Mouse (Mus musculus): ENCODE data around the gene Bak1. TPM values are rescaled to one million over a fixed set of nuclear protein-coding genes. Genes with fewer than 3 reads are reported as not detected.
A peak's percentile ranks its signal among the peaks of the same experiment; 100 is the strongest.

Gene Bak1
- polyA plus RNA-seq, 1 experiment: 14.3 TPM

DNA sequence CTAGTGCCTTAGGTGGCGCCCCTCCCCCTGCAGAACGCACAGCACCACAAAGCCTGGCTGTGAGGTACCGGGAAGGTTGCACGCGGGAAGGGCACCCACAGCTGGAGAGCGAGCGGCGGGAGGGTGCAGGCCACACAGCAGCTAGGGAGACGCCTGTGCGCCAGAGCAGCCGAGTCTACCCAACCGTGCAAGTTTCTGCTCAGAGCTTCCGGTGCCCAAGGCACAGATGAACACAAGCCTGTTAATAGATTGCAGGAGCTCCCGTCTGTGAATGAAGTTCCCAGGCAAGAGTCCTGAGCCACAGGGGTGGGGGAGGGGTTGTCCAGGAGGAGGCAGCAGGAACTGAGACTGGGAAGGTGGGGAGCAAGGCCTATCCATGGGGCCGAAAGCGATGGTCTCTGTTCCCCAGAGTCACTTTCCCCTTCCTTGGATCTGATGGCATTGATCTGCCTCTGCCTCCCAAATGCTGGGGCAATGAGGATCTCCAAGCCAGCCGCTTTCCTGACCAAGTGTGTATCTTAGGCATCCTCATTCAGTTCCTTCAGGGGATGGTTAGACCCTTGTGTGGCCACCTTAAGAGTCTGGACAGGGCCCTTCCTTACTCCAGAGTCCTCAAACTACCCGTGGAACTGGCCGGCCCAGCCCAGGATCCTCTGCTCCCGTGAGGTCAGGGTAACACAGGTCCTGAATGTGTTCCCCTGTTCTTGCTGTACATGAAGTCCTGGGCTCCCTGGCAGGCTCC, 11.7 kb upstream of the Bak1 start:
- Histone ChIP-seq H3K4me1 (ENCODE audit: control insufficient read depth, insufficient read depth, low read length) (peaks cover 35% of the 10 kb centered on the region), H3K27me3 (ENCODE audit: control insufficient read depth, insufficient read depth, low read length) (no peaks in the 10 kb centered on the region), H3K4me3 (ENCODE audit: control insufficient read depth, low read depth, low read length) (no peak overlapping the region), H3K27ac (ENCODE audit: control insufficient read depth, insufficient read depth, low read depth, low read length) (no peak overlapping the region), H3K36me3 (ENCODE audit: control insufficient read depth, insufficient read depth, low read length) (no peaks in the 10 kb centered on the region)
- TF ChIP-seq CTCF (IDR thresholded peaks at IDR 0.05; ENCODE audit: control insufficient read depth, insufficient read depth, insufficient replicate concordance, low read depth, low read length): no peak
- no peak for TF ChIP-seq POLR2A (IDR thresholded peaks at IDR 0.05; ENCODE audit: control insufficient read depth, low read depth, low read length)

DNA sequence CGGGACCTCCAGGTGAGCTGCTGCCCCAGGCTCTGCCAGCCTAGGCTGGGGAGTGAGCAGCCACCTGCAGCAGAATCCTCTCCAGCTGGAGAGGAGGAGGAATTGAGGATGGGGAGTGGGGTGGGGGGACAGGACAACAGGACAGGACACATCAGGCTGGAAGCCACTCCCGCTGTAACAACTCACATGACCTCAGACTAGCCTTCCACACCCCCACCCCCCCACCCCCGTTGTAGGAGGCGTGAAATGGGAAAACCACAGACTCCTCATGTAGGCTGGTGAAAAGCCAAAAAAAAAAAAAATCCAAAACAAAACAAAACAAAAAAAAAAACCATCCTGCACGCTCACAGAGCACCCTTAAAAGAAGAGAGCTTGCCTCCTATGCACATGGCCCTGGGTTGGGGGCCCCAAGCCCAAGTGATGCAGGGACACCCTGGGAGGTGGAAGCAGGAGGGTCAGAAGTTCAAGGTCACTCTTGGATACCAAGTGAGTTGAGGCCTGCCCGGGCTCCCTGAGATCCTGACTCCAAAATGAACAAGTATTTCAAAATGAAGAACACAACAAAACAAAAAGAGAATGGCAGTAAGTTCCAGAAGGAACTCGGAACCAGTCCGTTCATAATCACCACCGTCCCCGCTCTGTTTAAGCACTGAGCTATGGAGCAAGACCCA, 10.8 kb upstream of the Bak1 start:
- peaks cover 35% of the 10 kb centered on the region for H3K4me1 ChIP-seq (ENCODE audit: control insufficient read depth, insufficient read depth, low read length)
- no peaks in the 10 kb centered on the region for H3K36me3 ChIP-seq (ENCODE audit: control insufficient read depth, insufficient read depth, low read length)
- TF ChIP-seq CTCF (IDR thresholded peaks at IDR 0.05; ENCODE audit: control insufficient read depth, insufficient read depth, insufficient replicate concordance, low read depth, low read length) (no peak), POLR2A (IDR thresholded peaks at IDR 0.05; ENCODE audit: control insufficient read depth, low read depth, low read length) (no peak)
- H3K27me3 ChIP-seq (ENCODE audit: control insufficient read depth, insufficient read depth, low read length): no peaks in the 10 kb centered on the region
- H3K27ac ChIP-seq (ENCODE audit: control insufficient read depth, insufficient read depth, low read depth, low read length): no peak overlapping the region
- no peak overlapping the region for H3K4me3 ChIP-seq (ENCODE audit: control insufficient read depth, low read depth, low read length)

DNA sequence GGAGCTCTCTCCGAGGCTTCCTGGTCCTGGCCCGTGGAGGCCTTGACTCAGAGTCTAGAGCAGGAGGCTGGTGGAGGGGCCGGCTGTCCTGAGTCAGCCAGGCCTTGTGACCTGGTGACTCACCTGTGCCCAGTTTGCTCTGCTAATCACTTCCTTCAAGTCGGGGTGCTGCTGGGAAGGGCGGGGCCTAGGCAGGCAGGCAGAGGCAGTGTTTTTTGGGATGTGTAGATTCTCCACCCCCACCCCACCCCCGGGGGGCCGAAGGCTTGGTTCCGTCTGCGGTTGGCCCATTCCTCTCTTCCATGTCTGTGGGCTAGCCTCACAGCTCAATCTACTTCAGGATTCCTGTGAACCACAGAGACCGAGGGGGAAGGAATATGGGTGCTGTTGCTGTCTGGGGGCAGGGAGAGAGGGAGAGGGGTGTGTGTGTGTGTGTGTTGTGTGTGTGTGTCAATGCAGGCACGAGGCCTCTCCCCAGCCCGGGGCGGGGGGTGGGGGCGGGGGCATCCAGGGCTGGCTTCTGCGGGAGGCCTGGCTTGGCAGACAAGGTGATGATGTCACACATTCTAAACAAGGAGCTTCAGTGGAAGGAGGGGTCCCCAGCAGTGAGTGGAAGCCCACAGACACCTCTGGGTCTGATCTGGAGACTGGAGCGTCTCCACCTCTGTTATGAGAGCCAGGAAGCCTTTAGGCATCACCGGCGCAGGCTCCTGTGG, 9.7 kb upstream of the Bak1 start:
- no peak overlapping the region for H3K4me3 ChIP-seq (ENCODE audit: control insufficient read depth, low read depth, low read length)
- H3K27me3 ChIP-seq (ENCODE audit: control insufficient read depth, insufficient read depth, low read length): no peaks in the 10 kb centered on the region
- TF ChIP-seq CTCF (IDR thresholded peaks at IDR 0.05; ENCODE audit: control insufficient read depth, insufficient read depth, insufficient replicate concordance, low read depth, low read length): no peak
- no peak for TF ChIP-seq POLR2A (IDR thresholded peaks at IDR 0.05; ENCODE audit: control insufficient read depth, low read depth, low read length)
- H3K36me3 ChIP-seq (ENCODE audit: control insufficient read depth, insufficient read depth, low read length): peaks cover 3% of the 10 kb centered on the region; the same call in 1 of the 2 replicates
- no peak overlapping the region for H3K27ac ChIP-seq (ENCODE audit: control insufficient read depth, insufficient read depth, low read depth, low read length)
- peaks cover 35% of the 10 kb centered on the region for H3K4me1 ChIP-seq (ENCODE audit: control insufficient read depth, insufficient read depth, low read length)

GRCm38 (mm10) chr17:27036465-27036864, 7.7 kb upstream of the Bak1 start:
- Histone ChIP-seq H3K27me3 (ENCODE audit: control insufficient read depth, insufficient read depth, low read length) (no peaks in the 10 kb centered on the region), H3K27ac (ENCODE audit: control insufficient read depth, insufficient read depth, low read depth, low read length) (no peak overlapping the region), H3K4me1 (ENCODE audit: control insufficient read depth, insufficient read depth, low read length) (peaks cover 35% of the 10 kb centered on the region), H3K36me3 (ENCODE audit: control insufficient read depth, insufficient read depth, low read length) (peaks cover 3% of the 10 kb centered on the region; the same call in 1 of the 2 replicates), H3K4me3 (ENCODE audit: control insufficient read depth, low read depth, low read length) (no peak overlapping the region)
- no peak for TF ChIP-seq POLR2A (IDR thresholded peaks at IDR 0.05; ENCODE audit: control insufficient read depth, low read depth, low read length)
- TF ChIP-seq CTCF (IDR thresholded peaks at IDR 0.05; ENCODE audit: control insufficient read depth, insufficient read depth, insufficient replicate concordance, low read depth, low read length): no peak

- Histone ChIP-seq H3K27ac (ENCODE audit: control insufficient read depth, insufficient read depth, low read depth, low read length) (no peak overlapping the region), H3K27me3 (ENCODE audit: control insufficient read depth, insufficient read depth, low read length) (no peaks in the 10 kb centered on the region), H3K36me3 (ENCODE audit: control insufficient read depth, insufficient read depth, low read length) (peaks cover 3% of the 10 kb centered on the region; the same call in 1 of the 2 replicates), H3K4me3 (ENCODE audit: control insufficient read depth, low read depth, low read length) (no peak overlapping the region; the same call in 1 of the 2 replicates), H3K4me1 (ENCODE audit: control insufficient read depth, insufficient read depth, low read length) (peaks cover 15% of the 10 kb centered on the region)
- TF ChIP-seq CTCF (IDR thresholded peaks at IDR 0.05; ENCODE audit: control insufficient read depth, insufficient read depth, insufficient replicate concordance, low read depth, low read length): peak; percentile 95
- no peak for TF ChIP-seq POLR2A (IDR thresholded peaks at IDR 0.05; ENCODE audit: control insufficient read depth, low read depth, low read length)
Observed at GRCm38 (mm10) chr17:27032869-27033268, 4.1 kb upstream of the Bak1 start.

GRCm38 (mm10) chr17:27032328-27032727, 3.5 kb upstream of the Bak1 start:
- peaks cover 3% of the 10 kb centered on the region; the same call in 1 of the 2 replicates for H3K36me3 ChIP-seq (ENCODE audit: control insufficient read depth, insufficient read depth, low read length)
- no peak for TF ChIP-seq CTCF (IDR thresholded peaks at IDR 0.05; ENCODE audit: control insufficient read depth, insufficient read depth, insufficient replicate concordance, low read depth, low read length)
- TF ChIP-seq POLR2A (IDR thresholded peaks at IDR 0.05; ENCODE audit: control insufficient read depth, low read depth, low read length): no peak
- no peaks in the 10 kb centered on the region for H3K27me3 ChIP-seq (ENCODE audit: control insufficient read depth, insufficient read depth, low read length)
- H3K27ac ChIP-seq (ENCODE audit: control insufficient read depth, insufficient read depth, low read depth, low read length): no peak overlapping the region
- peak overlapping the region; percentile 8 for H3K4me3 ChIP-seq (ENCODE audit: control insufficient read depth, low read depth, low read length)
- peaks cover 17% of the 10 kb centered on the region for H3K4me1 ChIP-seq (ENCODE audit: control insufficient read depth, insufficient read depth, low read length)

DNA sequence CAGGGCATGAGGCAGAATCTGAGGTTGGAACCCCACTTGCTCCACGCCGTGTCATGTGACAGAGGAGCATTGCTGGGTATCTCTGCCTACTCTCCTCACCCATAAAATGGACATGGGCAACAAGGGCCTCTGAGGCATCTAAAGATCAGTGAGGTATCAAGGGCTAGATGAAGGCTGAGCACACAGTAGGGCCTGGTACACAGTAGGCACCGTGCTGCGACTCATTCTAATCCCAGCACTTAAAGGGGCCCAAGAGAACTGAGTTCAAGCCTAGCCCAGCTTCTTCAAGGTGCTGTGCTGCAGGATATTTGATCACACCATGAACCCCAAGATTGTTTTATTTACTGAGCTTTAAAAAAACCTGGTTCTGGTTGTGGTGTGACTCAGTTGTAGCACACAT, 2.1 kb upstream of the Bak1 start:
- Histone ChIP-seq H3K4me1 (ENCODE audit: control insufficient read depth, insufficient read depth, low read length) (peaks cover 18% of the 10 kb centered on the region), H3K27me3 (ENCODE audit: control insufficient read depth, insufficient read depth, low read length) (no peaks in the 10 kb centered on the region), H3K4me3 (ENCODE audit: control insufficient read depth, low read depth, low read length) (peak overlapping the region; percentile 87), H3K27ac (ENCODE audit: control insufficient read depth, insufficient read depth, low read depth, low read length) (no peak overlapping the region), H3K36me3 (ENCODE audit: control insufficient read depth, insufficient read depth, low read length) (peaks cover 3% of the 10 kb centered on the region; the same call in 1 of the 2 replicates)
- TF ChIP-seq POLR2A (IDR thresholded peaks at IDR 0.05; ENCODE audit: control insufficient read depth, low read depth, low read length) (no peak), CTCF (IDR thresholded peaks at IDR 0.05; ENCODE audit: control insufficient read depth, insufficient read depth, insufficient replicate concordance, low read depth, low read length) (no peak)

All from testis, adult 2 months (tissue).